Mouse (Mus musculus) liver, embryonic 16.5 days (tissue): ENCODE measurements around the gene Dynlrb1. TPM values are rescaled to one million over a fixed set of nuclear protein-coding genes. Genes with fewer than 3 reads are reported as not detected.

Source experiments
- ATAC-seq: fragments of 200-750 bp; cut with Nextera tagmentation; 2 replicates; pipeline ENCODE4 v1.8.0; 2017; ENCODE audit warnings: low read depth, mild to moderate bottlenecking, moderate number of reproducible peaks, moderate library complexity
- H3K27ac ChIP-seq: fragments of 300-500 bp; sonication (generic); 2 replicates; pipeline ENCODE4 v1.5.1; 2014; ENCODE audit warnings: mild to moderate bottlenecking, low read length
- H3K27me3 ChIP-seq: fragments of 300-500 bp; sonication (generic); 2 replicates; pipeline ENCODE4 v1.6.1; 2014; ENCODE audit warnings: low read depth, low read length, mixed read lengths; ENCODE audit not compliant: control insufficient read depth, insufficient read depth
- H3K36me3 ChIP-seq: fragments of 300-500 bp; sonication (generic); 2 replicates; pipeline ENCODE4 v1.6.1; 2014; ENCODE audit warnings: mild to moderate bottlenecking; ENCODE audit not compliant: control insufficient read depth, insufficient read depth
- H3K4me1 ChIP-seq: fragments of 300-500 bp; sonication (generic); 2 replicates; pipeline ENCODE4 v1.6.1; 2014; ENCODE audit warnings: low read depth, low read length, mixed read lengths; ENCODE audit not compliant: control insufficient read depth
- H3K4me2 ChIP-seq: fragments of 300-500 bp; sonication (generic); 2 replicates; pipeline ENCODE4 v1.6.1; 2014; ENCODE audit warnings: low read depth, low read length, mixed read lengths
- H3K4me3 ChIP-seq: fragments of 300-500 bp; sonication (generic); 2 replicates; pipeline ENCODE4 v1.5.1; 2014; ENCODE audit warnings: low read depth, mild to moderate bottlenecking, low read length
- H3K9ac ChIP-seq: fragments of 300-500 bp; sonication (generic); 2 replicates; pipeline ENCODE4 v1.6.1; 2014; ENCODE audit warnings: low read depth, low read length
- H3K9me3 ChIP-seq: fragments of 300-500 bp; sonication (generic); replicated peaks from 2 replicates; pipeline ENCODE4 v1.6.1; 2016; ENCODE audit warnings: low read length; ENCODE audit not compliant: control insufficient read depth
- WGBS: fragments of 180-500 bp; shearing (Covaris S2); extraction: QIAGEN DNeasy Blood & Tissue Kit; methylation state at CpG from one replicate; pipeline ENCODE4 v1.1.7; 2014; ENCODE audit not compliant: insufficient replicate concordance; 5-methylcytosine and 5-hydroxymethylcytosine counted together
- polyA plus RNA-seq: library from polyadenylated mRNA; unstranded; fragments of >200 nt; fragmentation: Nextera tagmentation; extraction: Ambion mirVana; gene quantifications from 2 replicates; pipeline ENCODE4 v1.2.1, GENCODE M21; 2015

Dynlrb1 gene
- polyA plus RNA-seq, 1 experiment from 2014 or later = 111 TPM

GRCm38 (mm10) chr2:155276621-155277175 is 40.4 kb downstream of the Dynlrb1 start:
- H3K4me3 ChIP-seq = peak overlapping the region; percentile 88
- peak overlapping the region; percentile 83 for H3K9ac ChIP-seq
- H3K9me3 ChIP-seq = no peaks in the 10 kb centered on the region
- WGBS = under 1% methylated on average over 41 of the region's 49 CpGs
- no peaks in the 10 kb centered on the region for H3K36me3 ChIP-seq
- peaks cover 10% of the 10 kb centered on the region for H3K4me1 ChIP-seq
- peak; percentile 88 for ATAC-seq
- peak overlapping the region; percentile 95 for H3K4me2 ChIP-seq
- peak overlapping the region; percentile 57 for H3K27ac ChIP-seq
- no peaks in the 10 kb centered on the region for H3K27me3 ChIP-seq

- WGBS = 80% methylated on average over 2 of the region's 2 CpGs
- no peak overlapping the region for H3K9ac ChIP-seq
- ATAC-seq = no peak
- no peaks in the 10 kb centered on the region for H3K36me3 ChIP-seq
- H3K4me1 ChIP-seq = peaks cover 10% of the 10 kb centered on the region
- no peak overlapping the region for H3K27ac ChIP-seq
- no peaks in the 10 kb centered on the region for H3K27me3 ChIP-seq
- no peak overlapping the region for H3K4me3 ChIP-seq
- no peak overlapping the region for H3K4me2 ChIP-seq
- no peaks in the 10 kb centered on the region for H3K9me3 ChIP-seq
Measured at GRCm38 (mm10) chr2:155277721-155278120, 41.4 kb downstream of the Dynlrb1 start.

GRCm38 (mm10) chr2:155278361-155278760 is 42.0 kb downstream of the Dynlrb1 start:
- Histone ChIP-seq H3K27ac (no peak overlapping the region), H3K9ac (no peak overlapping the region), H3K27me3 (no peaks in the 10 kb centered on the region), H3K9me3 (no peaks in the 10 kb centered on the region), H3K4me1 (peaks cover 10% of the 10 kb centered on the region), H3K4me3 (no peak overlapping the region), H3K4me2 (no peak overlapping the region), H3K36me3 (no peaks in the 10 kb centered on the region)
- 86% methylated on average over 7 of the region's 7 CpGs for WGBS
- no peak for ATAC-seq

GRCm38 (mm10) chr2:155279163-155279562 is 42.8 kb downstream of the Dynlrb1 start:
- Histone ChIP-seq H3K4me3 (no peak overlapping the region), H3K9ac (no peak overlapping the region), H3K4me2 (no peak overlapping the region), H3K27me3 (no peaks in the 10 kb centered on the region), H3K27ac (no peak overlapping the region), H3K9me3 (no peaks in the 10 kb centered on the region), H3K4me1 (peaks cover 10% of the 10 kb centered on the region), H3K36me3 (no peaks in the 10 kb centered on the region)
- WGBS = 70% methylated on average over 4 of the region's 4 CpGs
- no peak for ATAC-seq

GRCm38 (mm10) chr2:155280116-155280515 is 43.8 kb downstream of the Dynlrb1 start:
- H3K27ac ChIP-seq = no peak overlapping the region
- H3K9me3 ChIP-seq = no peaks in the 10 kb centered on the region
- H3K27me3 ChIP-seq = no peaks in the 10 kb centered on the region
- ATAC-seq = no peak
- H3K4me1 ChIP-seq = peaks cover 10% of the 10 kb centered on the region
- no peak overlapping the region for H3K9ac ChIP-seq
- no peak overlapping the region for H3K4me2 ChIP-seq
- 66% methylated on average over 2 of the region's 2 CpGs for WGBS
- no peak overlapping the region for H3K4me3 ChIP-seq
- H3K36me3 ChIP-seq = no peaks in the 10 kb centered on the region

GRCm38 (mm10) chr2:155283793-155284192 is 47.5 kb downstream of the Dynlrb1 start:
- WGBS = 69% methylated on average over 4 of the region's 4 CpGs
- no peaks in the 10 kb centered on the region for H3K36me3 ChIP-seq
- H3K9me3 ChIP-seq = no peaks in the 10 kb centered on the region
- no peak overlapping the region for H3K27ac ChIP-seq
- no peak overlapping the region for H3K4me2 ChIP-seq
- ATAC-seq = no peak
- no peaks in the 10 kb centered on the region for H3K4me1 ChIP-seq
- no peak overlapping the region for H3K9ac ChIP-seq
- H3K4me3 ChIP-seq = no peak overlapping the region
- H3K27me3 ChIP-seq = no peaks in the 10 kb centered on the region

GRCm38 (mm10) chr2:155284647-155285046 is 48.3 kb downstream of the Dynlrb1 start:
- no peaks in the 10 kb centered on the region for H3K4me1 ChIP-seq
- no peaks in the 10 kb centered on the region for H3K36me3 ChIP-seq
- H3K27me3 ChIP-seq = no peaks in the 10 kb centered on the region
- no peak overlapping the region for H3K9ac ChIP-seq
- H3K27ac ChIP-seq = no peak overlapping the region
- H3K4me3 ChIP-seq = no peak overlapping the region
- no peak overlapping the region for H3K4me2 ChIP-seq
- WGBS = 76% methylated on average over 7 of the region's 7 CpGs
- no peak for ATAC-seq
- no peaks in the 10 kb centered on the region for H3K9me3 ChIP-seq

GRCm38 (mm10) chr2:155285744-155286143 is 49.4 kb downstream of the Dynlrb1 start:
- no peak overlapping the region for H3K4me2 ChIP-seq
- 74% methylated on average over 6 of the region's 6 CpGs for WGBS
- H3K9ac ChIP-seq = no peak overlapping the region
- no peaks in the 10 kb centered on the region for H3K9me3 ChIP-seq
- no peak overlapping the region for H3K4me3 ChIP-seq
- H3K27ac ChIP-seq = no peak overlapping the region
- H3K27me3 ChIP-seq = no peaks in the 10 kb centered on the region
- no peak for ATAC-seq
- H3K4me1 ChIP-seq = no peaks in the 10 kb centered on the region
- H3K36me3 ChIP-seq = no peaks in the 10 kb centered on the region

GRCm38 (mm10) chr2:155287456-155288250 is 51.3 kb downstream of the Dynlrb1 start:
- peaks cover 1% of the 10 kb centered on the region; the same call in 1 of the 2 replicates for H3K36me3 ChIP-seq
- H3K27ac ChIP-seq = no peak overlapping the region
- H3K4me2 ChIP-seq = no peak overlapping the region
- no peaks in the 10 kb centered on the region for H3K27me3 ChIP-seq
- no peak overlapping the region for H3K9ac ChIP-seq
- no peak for ATAC-seq
- H3K9me3 ChIP-seq = no peaks in the 10 kb centered on the region
- 70% methylated on average over 4 of the region's 4 CpGs for WGBS
- no peaks in the 10 kb centered on the region for H3K4me1 ChIP-seq
- H3K4me3 ChIP-seq = no peak overlapping the region
